Mouse (Mus musculus): ENCODE measurements at regions not wholly inside any gene's neighbourhood (a gene's known extent, or its start where the extent isn't known, plus 50 kb on each side); places are given as distances from the start of the nearest gene placed in this dataset.

GRCm38 (mm10) chr2:75446996-75447715, 211.9 kb upstream of the Hnrnpa3 start:
- DNase-seq (ENCODE audit: low spot score) (no peak), ATAC-seq (ENCODE audit: low FRiP score, low TSS enrichment) (no peak)
- Histone ChIP-seq H3K36me3 (ENCODE audit: control insufficient read depth, insufficient read depth, low read length) (no peaks in the 10 kb centered on the region), H3K4me3 (ENCODE audit: low read depth, low read length) (no peak overlapping the region), H3K9ac (ENCODE audit: low read length) (no peak overlapping the region), H3K27ac (replicated peaks) (no peak overlapping the region), H3K9me3 (ENCODE audit: control insufficient read depth, low read length) (no peaks in the 10 kb centered on the region), H3K4me1 (replicated peaks; ENCODE audit: control insufficient read depth, insufficient read depth) (no peaks in the 10 kb centered on the region), H3K27me3 (ENCODE audit: control insufficient read depth, insufficient read depth, low read length) (no peaks in the 10 kb centered on the region), H3K4me2 (replicated peaks; ENCODE audit: low read depth) (no peak overlapping the region)
- TF ChIP-seq CTCF (IDR thresholded peaks at IDR 0.05; ENCODE audit: low read depth) (no peak), EP300 (optimal IDR thresholded peaks at IDR 0.05) (no peak)
- 54% methylated on average over 7 of the region's 7 CpGs for WGBS

- Histone ChIP-seq H3K9ac (ENCODE audit: low read length) (no peak overlapping the region), H3K36me3 (ENCODE audit: control insufficient read depth, insufficient read depth, low read length) (no peaks in the 10 kb centered on the region), H3K4me2 (replicated peaks; ENCODE audit: low read depth) (no peak overlapping the region), H3K27me3 (ENCODE audit: control insufficient read depth, insufficient read depth, low read length) (no peaks in the 10 kb centered on the region), H3K4me3 (ENCODE audit: low read depth, low read length) (no peak overlapping the region), H3K27ac (replicated peaks) (no peak overlapping the region), H3K4me1 (replicated peaks; ENCODE audit: control insufficient read depth, insufficient read depth) (no peaks in the 10 kb centered on the region), H3K9me3 (ENCODE audit: control insufficient read depth, low read length) (no peaks in the 10 kb centered on the region)
- DNase-seq (ENCODE audit: low spot score) (no peak), ATAC-seq (ENCODE audit: low FRiP score, low TSS enrichment) (no peak)
- WGBS: 38% methylated on average over 5 of the region's 5 CpGs
- TF ChIP-seq CTCF (IDR thresholded peaks at IDR 0.05; ENCODE audit: low read depth) (no peak), EP300 (optimal IDR thresholded peaks at IDR 0.05) (no peak)
Observed at GRCm38 (mm10) chr2:75448221-75448620, 210.8 kb upstream of the Hnrnpa3 start.

- WGBS: 38% methylated on average over 8 of the region's 8 CpGs
- Histone ChIP-seq H3K9ac (ENCODE audit: low read length) (no peak overlapping the region), H3K27ac (replicated peaks) (no peak overlapping the region), H3K27me3 (ENCODE audit: control insufficient read depth, insufficient read depth, low read length) (no peaks in the 10 kb centered on the region), H3K4me3 (ENCODE audit: low read depth, low read length) (no peak overlapping the region), H3K36me3 (ENCODE audit: control insufficient read depth, insufficient read depth, low read length) (no peaks in the 10 kb centered on the region), H3K9me3 (ENCODE audit: control insufficient read depth, low read length) (no peaks in the 10 kb centered on the region), H3K4me1 (replicated peaks; ENCODE audit: control insufficient read depth, insufficient read depth) (no peaks in the 10 kb centered on the region), H3K4me2 (replicated peaks; ENCODE audit: low read depth) (no peak overlapping the region)
- TF ChIP-seq EP300 (optimal IDR thresholded peaks at IDR 0.05) (no peak), CTCF (IDR thresholded peaks at IDR 0.05; ENCODE audit: low read depth) (no peak)
- no peak for ATAC-seq (ENCODE audit: low FRiP score, low TSS enrichment)
- DNase-seq (ENCODE audit: low spot score): no peak
Observed at GRCm38 (mm10) chr2:75451846-75452267, 207.2 kb upstream of the Hnrnpa3 start.

GRCm38 (mm10) chr2:75452274-75453148, 206.6 kb upstream of the Hnrnpa3 start:
- no peaks in the 10 kb centered on the region for H3K36me3 ChIP-seq (ENCODE audit: control insufficient read depth, insufficient read depth, low read length)
- TF ChIP-seq CTCF (IDR thresholded peaks at IDR 0.05; ENCODE audit: low read depth) (no peak), EP300 (optimal IDR thresholded peaks at IDR 0.05) (no peak)

GRCm38 (mm10) chr2:75455481-75455880, 203.6 kb upstream of the Hnrnpa3 start:
- Histone ChIP-seq H3K27me3 (ENCODE audit: control insufficient read depth, insufficient read depth, low read length) (no peaks in the 10 kb centered on the region), H3K4me2 (replicated peaks; ENCODE audit: low read depth) (no peak overlapping the region), H3K4me3 (ENCODE audit: low read depth, low read length) (no peak overlapping the region), H3K9me3 (ENCODE audit: control insufficient read depth, low read length) (no peaks in the 10 kb centered on the region), H3K9ac (ENCODE audit: low read length) (no peak overlapping the region), H3K27ac (replicated peaks) (no peak overlapping the region), H3K4me1 (replicated peaks; ENCODE audit: control insufficient read depth, insufficient read depth) (no peaks in the 10 kb centered on the region), H3K36me3 (ENCODE audit: control insufficient read depth, insufficient read depth, low read length) (no peaks in the 10 kb centered on the region)
- WGBS: 94% methylated on average over 9 of the region's 9 CpGs
- DNase-seq (ENCODE audit: low spot score) (no peak), ATAC-seq (ENCODE audit: low FRiP score, low TSS enrichment) (no peak)
- TF ChIP-seq EP300 (optimal IDR thresholded peaks at IDR 0.05) (no peak), CTCF (IDR thresholded peaks at IDR 0.05; ENCODE audit: low read depth) (no peak)

More at GRCm38 (mm10) chr2:75452274-75453148, 206.6 kb upstream of the Hnrnpa3 start:
- H3K4me1 ChIP-seq (replicated peaks; ENCODE audit: control insufficient read depth, insufficient read depth): no peaks in the 10 kb centered on the region
- H3K9ac ChIP-seq (ENCODE audit: low read length): no peak overlapping the region
- ATAC-seq (ENCODE audit: low FRiP score, low TSS enrichment) (no peak), DNase-seq (ENCODE audit: low spot score) (no peak)
- no peak overlapping the region for H3K4me2 ChIP-seq (replicated peaks; ENCODE audit: low read depth)
- H3K27me3 ChIP-seq (ENCODE audit: control insufficient read depth, insufficient read depth, low read length): no peaks in the 10 kb centered on the region
- no peaks in the 10 kb centered on the region for H3K9me3 ChIP-seq (ENCODE audit: control insufficient read depth, low read length)
- no peak overlapping the region for H3K27ac ChIP-seq (replicated peaks)
- WGBS: 70% methylated on average over 7 of the region's 7 CpGs
- H3K4me3 ChIP-seq (ENCODE audit: low read depth, low read length): no peak overlapping the region

GRCm38 (mm10) chr2:75456272-75456671, 202.8 kb upstream of the Hnrnpa3 start:
- Histone ChIP-seq H3K4me2 (replicated peaks; ENCODE audit: low read depth) (no peak overlapping the region), H3K27me3 (ENCODE audit: control insufficient read depth, insufficient read depth, low read length) (no peaks in the 10 kb centered on the region), H3K4me1 (replicated peaks; ENCODE audit: control insufficient read depth, insufficient read depth) (no peaks in the 10 kb centered on the region), H3K9ac (ENCODE audit: low read length) (no peak overlapping the region), H3K36me3 (ENCODE audit: control insufficient read depth, insufficient read depth, low read length) (no peaks in the 10 kb centered on the region), H3K9me3 (ENCODE audit: control insufficient read depth, low read length) (no peaks in the 10 kb centered on the region), H3K27ac (replicated peaks) (no peak overlapping the region), H3K4me3 (ENCODE audit: low read depth, low read length) (no peak overlapping the region)
- no peak for DNase-seq (ENCODE audit: low spot score)
- TF ChIP-seq EP300 (optimal IDR thresholded peaks at IDR 0.05): no peak
- TF ChIP-seq CTCF (IDR thresholded peaks at IDR 0.05; ENCODE audit: low read depth): no peak
- no peak for ATAC-seq (ENCODE audit: low FRiP score, low TSS enrichment)
- WGBS: 61% methylated on average over 1 of the region's 1 CpGs

Data from stomach, postnatal 0 days (tissue).